Mouse (Mus musculus): ENCODE results near the gene Myom1. TPM values are rescaled to one million over a fixed set of nuclear protein-coding genes. Genes with fewer than 3 reads are reported as not detected.
A peak's percentile ranks its signal among the peaks of the same experiment; 100 is the strongest.

Gene Myom1
- total RNA-seq, 2 experiments from 2014 or later = 0.07 to 0.44 TPM

- ATAC-seq (ENCODE audit: poor library complexity, severe bottlenecking) = peak; percentile 67
These were observed 130.5 kb downstream of the Myom1 start for GRCm38 (mm10) chr17:71132856-71133439.

GRCm38 (mm10) chr17:71134441-71134955 is 132.1 kb downstream of the Myom1 start:
- no peak for ATAC-seq (ENCODE audit: poor library complexity, severe bottlenecking)

DNA sequence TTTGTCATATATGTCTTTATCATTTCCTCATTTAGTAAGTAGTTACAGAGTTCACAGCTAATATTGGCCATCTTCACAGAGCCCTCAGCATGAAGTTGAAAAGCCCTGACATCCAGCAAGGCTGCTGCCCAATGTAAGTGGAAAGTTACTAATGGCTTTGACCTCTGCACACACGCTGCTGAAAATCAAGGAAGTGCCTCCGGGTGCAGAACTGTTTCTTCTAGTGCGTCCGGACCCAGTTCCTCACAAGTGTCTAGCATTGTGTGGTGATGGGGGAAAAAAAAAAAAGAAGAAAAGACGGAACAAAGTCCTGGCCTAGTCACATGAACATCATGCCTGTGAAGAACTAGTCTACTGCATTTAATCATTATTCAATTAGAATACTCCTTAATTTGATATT is 132.7 kb downstream of the Myom1 start:
- ATAC-seq (ENCODE audit: poor library complexity, severe bottlenecking) = peak; percentile 86

DNA sequence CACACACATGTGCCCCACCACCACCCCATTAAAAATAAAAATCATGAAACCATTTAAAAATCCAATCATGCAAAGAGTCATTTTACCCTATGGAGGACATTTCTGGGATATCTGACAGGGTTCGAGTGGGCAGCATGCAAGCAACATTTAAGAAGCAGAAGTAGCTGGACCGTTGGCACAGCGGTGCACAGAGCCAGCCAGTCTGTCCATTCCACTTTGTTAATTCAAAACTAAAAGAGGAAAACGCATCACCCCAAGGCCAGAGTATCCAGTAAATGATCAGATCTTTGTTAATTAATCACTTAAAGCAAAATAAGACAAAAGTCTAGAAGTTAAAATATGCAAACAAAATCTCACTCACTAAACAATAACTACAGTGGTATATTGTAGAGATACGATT is 133.4 kb downstream of the Myom1 start:
- ATAC-seq (ENCODE audit: poor library complexity, severe bottlenecking) = no peak

- ATAC-seq (ENCODE audit: poor library complexity, severe bottlenecking) = no peak
These were observed 134.2 kb downstream of the Myom1 start for GRCm38 (mm10) chr17:71136384-71137333.

GRCm38 (mm10) chr17:71137334-71137721 is 134.9 kb downstream of the Myom1 start:
- ATAC-seq (ENCODE audit: poor library complexity, severe bottlenecking) = no peak

- ATAC-seq (ENCODE audit: poor library complexity, severe bottlenecking) = no peak
These were observed 139.6 kb downstream of the Myom1 start for GRCm38 (mm10) chr17:71142068-71142467.

DNA sequence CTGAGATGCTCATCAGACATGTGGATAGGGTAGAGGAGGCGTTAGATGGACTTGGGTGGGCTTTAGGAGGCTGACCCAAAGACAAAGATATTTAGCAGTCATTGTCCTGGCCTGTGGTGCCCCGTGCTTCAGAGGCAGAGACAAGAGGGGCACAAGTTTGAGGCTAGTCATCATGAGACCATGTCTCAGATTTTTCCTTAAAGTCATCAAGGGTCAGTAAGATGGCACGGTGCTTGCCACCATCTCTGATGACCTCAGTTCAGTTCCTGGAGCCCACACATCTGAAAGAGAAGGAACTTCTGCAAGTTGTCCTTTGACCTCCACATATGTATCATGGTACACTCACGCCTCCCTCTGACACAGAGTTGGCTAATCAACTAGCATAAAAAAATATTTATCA is 140.7 kb downstream of the Myom1 start:
- ATAC-seq (ENCODE audit: poor library complexity, severe bottlenecking) = peak; percentile 45

DNA sequence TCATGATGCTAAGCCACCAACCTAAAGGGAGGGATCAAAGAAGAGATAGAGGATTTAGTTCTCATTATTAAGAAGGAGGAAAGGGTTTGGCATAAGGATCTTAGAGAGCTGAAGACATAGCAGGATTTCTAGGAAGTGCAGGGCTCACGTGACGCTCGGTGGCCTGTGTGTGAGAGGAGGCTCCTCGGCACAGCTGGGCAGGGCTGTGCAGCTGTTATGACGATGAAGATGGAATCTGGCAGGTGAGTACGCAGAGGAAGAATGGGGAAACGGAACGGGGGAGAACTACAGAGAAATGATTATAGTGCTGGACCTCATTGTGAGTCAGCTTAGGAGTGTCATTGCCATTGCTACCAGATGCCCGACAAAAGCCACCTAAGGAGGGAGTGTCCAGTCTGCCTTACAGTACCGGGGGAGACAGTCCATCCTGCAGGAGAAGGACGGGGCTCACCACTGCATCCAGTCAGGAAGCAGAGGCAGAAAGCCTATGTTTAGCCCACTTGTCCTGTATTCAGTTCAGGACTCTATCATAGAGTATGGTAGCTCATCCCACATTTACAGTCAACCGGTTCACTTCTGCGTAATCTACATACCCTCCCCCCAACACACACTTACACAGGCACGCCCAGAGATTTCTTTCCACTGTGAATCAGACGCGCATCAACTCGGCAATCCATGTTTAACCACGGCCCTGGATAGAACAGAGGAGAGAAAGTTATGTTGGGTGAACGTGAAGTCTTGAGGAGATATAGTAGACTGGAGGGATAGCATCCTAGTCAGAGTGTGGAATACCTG is 142.1 kb downstream of the Myom1 start:
- ATAC-seq (ENCODE audit: poor library complexity, severe bottlenecking) = no peak

DNA sequence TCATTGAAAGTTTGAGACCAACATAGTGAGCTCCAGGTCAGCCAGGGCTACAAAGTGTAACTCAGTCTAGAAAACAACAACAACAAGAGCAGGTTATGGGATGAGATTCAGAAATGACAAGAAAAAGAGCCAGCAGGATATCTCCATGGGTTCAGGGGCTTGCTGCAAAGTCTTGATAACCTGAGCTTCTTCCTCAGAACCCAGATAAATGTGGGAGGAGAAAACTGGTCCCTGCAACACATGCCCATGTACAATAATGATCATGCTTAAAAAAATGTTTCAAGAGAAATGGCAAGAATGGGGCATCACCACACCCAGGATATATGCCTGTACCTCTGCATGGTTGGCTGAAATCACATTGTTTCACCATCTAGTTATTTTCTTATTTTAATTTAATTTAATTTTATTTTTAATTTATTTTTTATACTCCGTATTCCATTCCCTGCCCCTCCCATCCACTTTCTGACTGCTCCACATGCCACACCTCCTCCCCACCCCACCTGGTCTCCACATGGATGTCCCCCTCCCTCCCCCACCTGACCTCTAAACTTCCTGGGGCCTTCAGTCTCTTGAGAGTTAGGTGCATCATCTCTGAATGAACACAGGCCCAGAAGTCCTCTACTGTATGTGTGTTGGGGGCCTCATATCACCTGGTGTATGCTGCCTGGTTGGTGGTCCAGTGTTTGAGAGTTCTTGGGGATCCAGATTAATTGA is 143.0 kb downstream of the Myom1 start:
- no peak for ATAC-seq (ENCODE audit: poor library complexity, severe bottlenecking)

DNA sequence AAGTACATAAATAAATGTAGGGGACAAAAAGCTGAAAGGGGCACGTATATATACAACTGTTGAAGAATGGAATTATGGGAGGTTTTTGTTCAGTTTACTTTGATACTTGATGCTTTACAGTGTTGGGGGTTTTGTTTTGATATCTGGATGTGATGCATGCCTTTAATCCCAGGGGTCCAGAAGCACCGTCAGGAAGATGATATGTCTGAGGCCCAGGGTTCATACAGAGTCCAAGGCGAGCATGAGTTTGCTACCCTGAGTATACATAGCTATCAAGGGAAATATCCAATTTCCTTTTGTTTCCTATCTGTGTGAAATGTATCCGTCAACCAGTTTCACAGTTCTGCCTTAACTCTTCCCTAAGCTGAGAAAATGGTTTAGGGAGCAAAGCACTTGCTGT is 150.9 kb downstream of the Myom1 start:
- no peak for ATAC-seq (ENCODE audit: poor library complexity, severe bottlenecking)

DNA sequence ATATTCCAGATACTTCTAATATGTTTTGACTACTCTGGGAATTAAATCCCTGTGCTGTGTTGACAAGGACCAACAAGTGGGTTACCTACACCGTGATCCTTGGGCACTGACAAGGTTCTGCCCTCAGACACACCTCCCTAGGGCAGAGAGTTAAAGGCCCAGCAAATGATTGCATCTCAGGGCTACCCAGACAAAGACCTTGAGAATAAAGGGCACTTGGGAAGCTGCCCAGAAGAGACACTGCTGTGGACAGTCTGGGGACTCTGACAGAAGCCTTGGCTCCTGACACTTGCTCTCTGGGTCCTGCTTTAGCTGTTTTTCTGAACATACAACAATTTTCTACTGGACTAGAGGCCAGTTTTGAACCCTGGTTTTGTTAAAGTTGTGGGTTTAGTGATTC is 152.8 kb downstream of the Myom1 start:
- ATAC-seq (ENCODE audit: poor library complexity, severe bottlenecking) = no peak

DNA sequence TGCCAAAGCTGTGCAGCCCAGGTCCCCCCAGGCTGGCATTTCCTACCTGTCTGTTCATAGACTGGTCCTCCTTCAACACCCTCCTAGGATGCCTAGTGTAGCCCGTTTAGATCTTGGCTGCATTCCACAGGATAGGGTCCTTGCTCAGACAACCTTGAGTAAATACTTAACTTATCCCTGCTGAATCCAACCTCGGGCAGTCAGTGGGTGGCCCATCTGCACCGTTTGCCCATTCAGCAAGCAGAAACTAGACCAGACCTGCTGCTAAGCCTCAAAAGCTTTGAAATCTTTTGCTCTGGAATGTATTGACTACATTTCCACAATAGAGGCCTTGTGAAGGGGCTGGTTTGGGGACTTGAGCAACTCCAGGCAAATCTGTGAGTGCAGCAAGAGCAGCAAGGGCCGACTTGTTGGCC is 156.7 kb downstream of the Myom1 start:
- ATAC-seq (ENCODE audit: poor library complexity, severe bottlenecking) = no peak

DNA sequence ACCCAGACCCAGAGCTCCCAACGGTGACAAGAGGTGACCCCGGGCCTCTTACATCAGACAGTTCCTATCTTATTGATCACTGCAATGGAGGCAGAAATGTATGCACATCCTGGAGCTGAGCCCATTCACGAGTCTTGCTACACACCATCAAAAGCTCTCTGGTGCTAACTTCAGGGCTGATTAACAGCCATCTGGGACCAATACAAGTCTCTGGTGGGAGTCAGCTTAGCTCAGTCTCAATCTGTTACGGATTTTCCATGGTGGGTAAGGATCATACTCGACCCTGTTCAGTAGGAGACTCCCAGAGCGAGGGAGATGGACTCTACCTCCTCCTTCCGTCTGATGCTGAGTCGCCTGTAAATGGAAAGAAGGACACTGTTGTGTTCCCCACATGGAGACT is 157.3 kb downstream of the Myom1 start:
- no peak for ATAC-seq (ENCODE audit: poor library complexity, severe bottlenecking)

GRCm38 (mm10) chr17:71160244-71160995 is 158.0 kb downstream of the Myom1 start:
- ATAC-seq (ENCODE audit: poor library complexity, severe bottlenecking) = no peak

GRCm38 (mm10) chr17:71164991-71165390 is 162.6 kb downstream of the Myom1 start:
- peak; percentile 98 for ATAC-seq (ENCODE audit: poor library complexity, severe bottlenecking)

- no peak for ATAC-seq (ENCODE audit: poor library complexity, severe bottlenecking)
These were observed 165.9 kb downstream of the Myom1 start for GRCm38 (mm10) chr17:71168205-71168815.

DNA sequence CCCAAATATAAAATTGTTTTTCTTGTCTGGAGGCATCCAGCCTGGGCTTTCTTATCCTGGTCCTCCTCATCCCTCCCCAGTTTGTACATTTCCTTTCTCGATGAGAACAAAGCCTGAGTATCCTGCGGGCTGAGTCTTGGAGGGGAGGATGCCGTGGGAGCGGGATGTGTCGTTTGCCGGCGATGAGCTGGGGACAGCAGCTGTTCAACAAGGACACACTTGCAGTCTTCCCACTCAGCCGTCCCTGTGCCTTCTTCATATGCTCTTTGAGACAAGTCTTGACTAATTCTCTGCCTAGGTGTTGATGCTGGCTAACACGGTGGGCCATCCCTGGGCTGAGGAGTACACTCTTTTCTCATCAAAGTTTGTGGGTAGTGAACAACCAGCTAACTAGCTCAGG is 166.4 kb downstream of the Myom1 start:
- no peak for ATAC-seq (ENCODE audit: poor library complexity, severe bottlenecking)

- ATAC-seq (ENCODE audit: poor library complexity, severe bottlenecking) = no peak
These were observed 167.2 kb downstream of the Myom1 start for GRCm38 (mm10) chr17:71169639-71170038.
